Mouse (Mus musculus) C2C12 (cell line): Measurements from ENCODE around the gene Cldn7.

Source experiments
- CTCF ChIP-seq: IDR thresholded peaks from one replicate; pipeline ENCODE4 v1.5.1; 2011; ENCODE audit not compliant: control insufficient read depth, insufficient read depth, insufficient read length
- FOSL1 ChIP-seq: IDR thresholded peaks from one replicate; pipeline ENCODE4 v1.8.0; 2011; ENCODE audit warnings: mild to moderate bottlenecking, low read length; ENCODE audit not compliant: poor library complexity, insufficient read depth, severe bottlenecking

DNA sequence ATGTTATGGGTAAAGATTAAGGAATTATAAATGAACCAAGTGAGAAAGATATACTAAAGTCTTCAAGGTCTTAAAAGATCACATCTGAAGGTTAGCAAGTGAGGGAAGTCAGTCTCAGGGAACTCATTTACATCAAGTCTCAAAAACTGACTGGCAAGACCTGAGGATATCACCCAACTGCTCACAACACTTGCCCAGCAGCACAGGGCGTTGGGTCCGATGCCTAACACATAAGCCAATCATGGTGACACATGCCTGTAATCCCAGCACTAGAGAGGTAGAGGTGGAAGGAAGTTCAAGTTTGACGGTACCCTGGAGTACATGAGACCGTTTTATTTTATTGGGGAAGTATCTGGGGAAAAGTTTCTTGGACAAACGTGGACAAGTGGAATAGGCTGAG, 46.5 kb upstream of the Cldn7 start:
- TF ChIP-seq CTCF (no peak), FOSL1 (no peak)
